Mouse (Mus musculus) CH12.LX (cell line): ENCODE measurements around the gene Olfr986.

ENCODE experiments used
- ELF1 ChIP-seq: IDR thresholded peaks from 2 replicates; pipeline ENCODE4 v1.6.1; 2014; ENCODE audit warnings: low read depth, mild to moderate bottlenecking, inconsistent platforms, low read length, improper control_type of control experiment
- EP300 ChIP-seq: IDR thresholded peaks from 2 replicates; pipeline ENCODE4 v1.6.1; 2011; ENCODE audit warnings: low read length, improper control_type of control experiment

DNA sequence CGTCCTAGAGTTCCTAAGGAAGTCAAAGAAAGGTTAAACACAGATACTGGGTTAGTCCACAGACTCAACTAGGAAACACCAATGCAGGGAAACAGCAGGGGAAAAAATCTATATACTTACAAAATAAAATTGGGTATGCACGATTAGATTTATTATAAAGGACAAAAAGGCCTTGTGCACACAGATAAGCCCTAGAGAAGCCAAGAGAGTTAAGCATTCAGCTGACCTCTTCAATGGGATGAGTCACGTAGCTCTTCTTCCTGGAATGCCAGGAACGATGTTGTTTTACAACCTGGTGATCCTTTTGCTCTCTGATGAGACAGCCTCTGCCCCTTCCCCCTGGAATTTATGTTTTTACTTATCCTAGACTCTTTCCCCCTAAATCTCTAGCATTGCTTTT is 41.2 kb upstream of the Olfr986 start:
- TF ChIP-seq ELF1 (no peak), EP300 (no peak)
